Mouse (Mus musculus): ENCODE measurements around the gene Corin. TPM values are rescaled to one million over a fixed set of nuclear protein-coding genes. Genes with fewer than 3 reads are reported as not detected.

Gene Corin
- polyA plus RNA-seq, 1 experiment: 3.5 TPM

DNA sequence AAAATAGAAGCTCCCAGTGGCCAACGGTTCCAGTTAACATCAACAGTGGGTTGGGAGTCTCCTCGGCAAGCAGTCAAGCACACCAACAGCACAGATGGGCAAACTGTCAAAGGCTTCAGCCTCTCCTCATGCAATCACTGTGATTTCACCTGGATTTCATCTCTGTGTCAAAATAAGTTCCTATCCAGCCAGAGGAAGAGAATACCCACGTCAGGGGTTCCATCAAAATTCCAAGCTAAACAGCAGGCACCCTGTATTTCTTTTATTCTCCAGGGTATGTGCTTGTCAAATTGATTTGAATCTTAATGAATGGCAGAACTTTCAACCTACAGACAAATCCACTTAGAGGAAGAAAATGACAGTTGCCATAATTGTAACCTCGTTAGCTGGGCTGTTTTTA lies 51.5 kb downstream of the Corin start:
- TF ChIP-seq CTCF (IDR thresholded peaks at IDR 0.05; ENCODE audit: borderline replicate concordance, control insufficient read depth, extremely low read depth, insufficient read depth, low read length, poor library complexity): no peak
- H3K27ac ChIP-seq (ENCODE audit: control insufficient read depth, insufficient read depth, low read length): no peak overlapping the region

DNA sequence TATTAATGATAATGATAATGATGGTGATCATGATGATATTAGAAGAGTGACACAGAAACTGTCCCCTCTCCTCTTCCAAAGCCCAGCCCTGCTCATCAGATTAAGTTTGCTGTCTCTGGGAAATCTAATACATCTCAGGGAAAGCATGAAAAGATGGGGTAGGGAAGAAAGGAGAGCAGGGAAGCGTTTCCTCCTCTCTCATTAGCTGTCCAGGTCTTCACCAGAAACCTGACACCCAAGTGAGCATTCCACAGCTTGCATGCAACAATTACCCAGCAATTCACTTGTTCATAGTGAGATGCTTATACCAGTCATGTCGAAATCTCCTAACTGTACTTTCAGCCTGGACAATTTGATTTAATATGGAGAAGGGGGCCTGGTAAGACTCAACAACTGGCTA lies 55.4 kb downstream of the Corin start:
- Histone ChIP-seq H3K27ac (ENCODE audit: control insufficient read depth, insufficient read depth, low read length) (no peak overlapping the region), H3K36me3 (ENCODE audit: control insufficient read depth, insufficient read depth, low read length) (no peaks in the 10 kb centered on the region), H3K4me3 (ENCODE audit: control insufficient read depth, insufficient read depth, low read length) (no peak overlapping the region), H3K4me1 (replicated peaks; ENCODE audit: control insufficient read depth, insufficient read depth, low read length) (no peaks in the 10 kb centered on the region), H3K27me3 (ENCODE audit: control insufficient read depth, insufficient read depth, low read length) (no peaks in the 10 kb centered on the region)
- 67% methylated on average over 2 of the region's 2 CpGs for WGBS
- no peak for DNase-seq
- TF ChIP-seq POLR2A (IDR thresholded peaks at IDR 0.05; ENCODE audit: control insufficient read depth, extremely low read depth, insufficient read depth, low read length, poor library complexity) (no peak), CTCF (IDR thresholded peaks at IDR 0.05; ENCODE audit: borderline replicate concordance, control insufficient read depth, extremely low read depth, insufficient read depth, low read length, poor library complexity) (no peak)

More for the DNA sequence above, 51.5 kb downstream of the Corin start:
- no peak for DNase-seq
- Histone ChIP-seq H3K27me3 (ENCODE audit: control insufficient read depth, insufficient read depth, low read length) (no peaks in the 10 kb centered on the region), H3K4me3 (ENCODE audit: control insufficient read depth, insufficient read depth, low read length) (no peak overlapping the region), H3K4me1 (replicated peaks; ENCODE audit: control insufficient read depth, insufficient read depth, low read length) (no peaks in the 10 kb centered on the region), H3K36me3 (ENCODE audit: control insufficient read depth, insufficient read depth, low read length) (no peaks in the 10 kb centered on the region)
- 78% methylated on average over 4 of the region's 4 CpGs for WGBS

DNA sequence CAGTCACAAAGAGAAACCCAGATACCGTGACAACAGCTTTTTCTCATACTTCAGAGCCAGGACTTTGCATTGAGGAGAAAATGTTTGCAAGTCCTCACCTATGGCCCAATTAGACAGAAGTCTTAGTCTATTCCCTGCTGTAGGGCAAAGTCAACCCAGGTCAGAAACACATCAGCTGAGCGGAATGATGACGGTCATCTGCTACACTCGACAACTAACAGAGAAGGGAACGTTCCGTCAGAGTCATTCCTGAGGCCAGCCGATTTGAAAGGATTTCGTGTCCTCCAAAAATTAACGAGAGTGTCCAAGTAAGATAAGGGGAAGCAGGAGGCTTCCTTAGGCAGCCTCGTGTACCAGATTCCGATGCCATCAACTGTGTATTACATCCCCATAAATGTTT lies 58.2 kb downstream of the Corin start:
- Histone ChIP-seq H3K36me3 (ENCODE audit: control insufficient read depth, insufficient read depth, low read length) (no peaks in the 10 kb centered on the region), H3K27ac (ENCODE audit: control insufficient read depth, insufficient read depth, low read length) (no peak overlapping the region), H3K27me3 (ENCODE audit: control insufficient read depth, insufficient read depth, low read length) (no peaks in the 10 kb centered on the region), H3K4me1 (replicated peaks; ENCODE audit: control insufficient read depth, insufficient read depth, low read length) (no peaks in the 10 kb centered on the region), H3K4me3 (ENCODE audit: control insufficient read depth, insufficient read depth, low read length) (no peak overlapping the region)
- TF ChIP-seq CTCF (IDR thresholded peaks at IDR 0.05; ENCODE audit: borderline replicate concordance, control insufficient read depth, extremely low read depth, insufficient read depth, low read length, poor library complexity) (no peak), POLR2A (IDR thresholded peaks at IDR 0.05; ENCODE audit: control insufficient read depth, extremely low read depth, insufficient read depth, low read length, poor library complexity) (no peak)
- 94% methylated on average over 11 of the region's 11 CpGs for WGBS
- DNase-seq: no peak

DNA sequence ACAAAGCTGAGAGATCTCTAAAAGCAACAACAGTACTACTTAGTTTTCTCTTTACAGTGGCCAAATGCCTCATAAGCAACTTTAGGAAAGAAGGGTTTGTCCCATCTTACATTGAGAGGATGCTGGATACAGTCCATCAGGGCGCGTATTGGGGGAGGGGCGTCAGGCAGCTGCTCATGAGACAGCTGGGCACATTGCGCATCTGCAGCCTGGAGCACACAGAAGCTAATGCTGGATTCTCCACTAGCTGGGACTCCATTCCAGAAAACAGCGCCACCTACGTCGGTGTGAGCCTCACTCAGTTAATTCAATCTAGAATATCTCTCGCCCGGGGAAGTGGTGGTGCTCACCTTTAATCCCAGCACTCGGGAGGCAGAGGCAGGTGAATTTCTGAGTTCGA lies 60.3 kb downstream of the Corin start:
- TF ChIP-seq CTCF (IDR thresholded peaks at IDR 0.05; ENCODE audit: borderline replicate concordance, control insufficient read depth, extremely low read depth, insufficient read depth, low read length, poor library complexity): no peak
- no peak for TF ChIP-seq POLR2A (IDR thresholded peaks at IDR 0.05; ENCODE audit: control insufficient read depth, extremely low read depth, insufficient read depth, low read length, poor library complexity)
- H3K27ac ChIP-seq (ENCODE audit: control insufficient read depth, insufficient read depth, low read length): no peak overlapping the region
- no peak for DNase-seq
- H3K27me3 ChIP-seq (ENCODE audit: control insufficient read depth, insufficient read depth, low read length): no peaks in the 10 kb centered on the region
- WGBS: 84% methylated on average over 11 of the region's 11 CpGs
- H3K4me1 ChIP-seq (replicated peaks; ENCODE audit: control insufficient read depth, insufficient read depth, low read length): no peaks in the 10 kb centered on the region
- H3K36me3 ChIP-seq (ENCODE audit: control insufficient read depth, insufficient read depth, low read length): no peaks in the 10 kb centered on the region
- no peak overlapping the region for H3K4me3 ChIP-seq (ENCODE audit: control insufficient read depth, insufficient read depth, low read length)

DNA sequence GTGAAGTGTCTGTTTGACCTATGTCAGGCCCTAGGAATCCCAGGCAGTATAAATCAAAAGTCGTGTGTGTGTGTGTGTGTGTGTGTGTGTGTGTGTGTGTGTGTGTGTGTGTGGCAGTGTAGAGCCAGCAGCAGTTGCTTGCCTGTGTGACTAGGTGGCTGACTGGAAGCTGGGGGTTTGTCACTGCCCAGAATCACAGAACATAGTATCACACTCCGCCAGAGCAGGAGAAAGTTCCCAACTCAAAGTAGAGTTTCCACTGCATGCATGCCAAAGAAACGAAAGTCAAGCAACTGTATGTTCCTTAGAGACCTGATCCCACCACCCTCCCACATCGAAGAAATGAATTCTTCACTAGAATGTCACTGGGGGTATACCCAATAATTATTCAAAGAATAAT lies 61.3 kb downstream of the Corin start:
- DNase-seq: no peak
- TF ChIP-seq POLR2A (IDR thresholded peaks at IDR 0.05; ENCODE audit: control insufficient read depth, extremely low read depth, insufficient read depth, low read length, poor library complexity) (no peak), CTCF (IDR thresholded peaks at IDR 0.05; ENCODE audit: borderline replicate concordance, control insufficient read depth, extremely low read depth, insufficient read depth, low read length, poor library complexity) (no peak)
- no peak overlapping the region for H3K4me3 ChIP-seq (ENCODE audit: control insufficient read depth, insufficient read depth, low read length)
- no peaks in the 10 kb centered on the region for H3K36me3 ChIP-seq (ENCODE audit: control insufficient read depth, insufficient read depth, low read length)
- H3K27ac ChIP-seq (ENCODE audit: control insufficient read depth, insufficient read depth, low read length): no peak overlapping the region
- no peaks in the 10 kb centered on the region for H3K27me3 ChIP-seq (ENCODE audit: control insufficient read depth, insufficient read depth, low read length)
- WGBS: 78% methylated on average over 4 of the region's 4 CpGs
- H3K4me1 ChIP-seq (replicated peaks; ENCODE audit: control insufficient read depth, insufficient read depth, low read length): no peaks in the 10 kb centered on the region

DNA sequence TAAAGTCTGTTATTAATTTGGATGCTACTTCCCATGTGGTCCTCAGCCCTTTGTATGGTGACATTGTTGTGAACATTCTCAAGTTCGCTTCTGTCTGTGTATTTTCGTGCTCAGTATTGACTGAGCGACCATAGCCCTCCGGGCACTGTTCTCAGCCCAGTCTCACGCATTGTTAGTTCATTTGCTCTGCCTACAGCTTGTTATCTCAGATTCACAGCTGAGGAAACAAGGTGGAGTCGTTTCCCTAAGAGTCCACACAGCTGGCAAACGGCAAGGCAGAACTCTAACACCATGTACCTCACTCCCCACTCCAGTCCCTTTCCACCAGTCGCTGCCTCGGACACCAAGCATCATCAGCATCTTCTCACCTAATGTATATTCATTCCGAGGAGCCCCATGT lies 63.1 kb downstream of the Corin start:
- Histone ChIP-seq H3K27me3 (ENCODE audit: control insufficient read depth, insufficient read depth, low read length) (no peaks in the 10 kb centered on the region), H3K36me3 (ENCODE audit: control insufficient read depth, insufficient read depth, low read length) (no peaks in the 10 kb centered on the region), H3K4me1 (replicated peaks; ENCODE audit: control insufficient read depth, insufficient read depth, low read length) (no peaks in the 10 kb centered on the region), H3K4me3 (ENCODE audit: control insufficient read depth, insufficient read depth, low read length) (no peak overlapping the region), H3K27ac (ENCODE audit: control insufficient read depth, insufficient read depth, low read length) (no peak overlapping the region)
- TF ChIP-seq CTCF (IDR thresholded peaks at IDR 0.05; ENCODE audit: borderline replicate concordance, control insufficient read depth, extremely low read depth, insufficient read depth, low read length, poor library complexity): no peak
- TF ChIP-seq POLR2A (IDR thresholded peaks at IDR 0.05; ENCODE audit: control insufficient read depth, extremely low read depth, insufficient read depth, low read length, poor library complexity): no peak
- 71% methylated on average over 10 of the region's 10 CpGs for WGBS
- no peak for DNase-seq

DNA sequence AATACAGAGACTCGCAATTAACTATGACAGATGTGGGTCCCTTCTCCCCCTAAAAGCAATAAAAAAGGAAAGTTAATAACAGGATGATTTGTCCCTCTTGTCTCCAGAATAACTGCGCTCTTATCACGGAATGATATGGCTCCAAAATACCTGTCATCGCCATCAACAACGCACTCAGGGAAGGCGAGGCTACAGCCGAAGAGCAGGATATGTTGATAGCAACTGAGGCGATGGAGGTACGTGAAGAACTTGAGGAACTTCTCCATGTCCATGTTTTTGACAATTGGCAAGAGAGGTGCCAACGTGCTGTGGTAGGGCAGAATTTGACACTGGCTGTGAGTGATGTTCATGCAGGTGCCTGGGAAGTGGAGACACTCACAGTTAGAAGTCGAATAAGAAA lies 69.2 kb downstream of the Corin start:
- H3K4me3 ChIP-seq (ENCODE audit: control insufficient read depth, insufficient read depth, low read length): no peak overlapping the region
- H3K27me3 ChIP-seq (ENCODE audit: control insufficient read depth, insufficient read depth, low read length): no peaks in the 10 kb centered on the region
- WGBS: 96% methylated on average over 11 of the region's 11 CpGs
- no peaks in the 10 kb centered on the region for H3K4me1 ChIP-seq (replicated peaks; ENCODE audit: control insufficient read depth, insufficient read depth, low read length)
- H3K27ac ChIP-seq (ENCODE audit: control insufficient read depth, insufficient read depth, low read length): no peak overlapping the region
- no peaks in the 10 kb centered on the region for H3K36me3 ChIP-seq (ENCODE audit: control insufficient read depth, insufficient read depth, low read length)
- DNase-seq: no peak
- no peak for TF ChIP-seq CTCF (IDR thresholded peaks at IDR 0.05; ENCODE audit: borderline replicate concordance, control insufficient read depth, extremely low read depth, insufficient read depth, low read length, poor library complexity)
- no peak for TF ChIP-seq POLR2A (IDR thresholded peaks at IDR 0.05; ENCODE audit: control insufficient read depth, extremely low read depth, insufficient read depth, low read length, poor library complexity)

Measured in thymus, adult 2 months (tissue).